Mouse (Mus musculus) left cerebral cortex, adult 9 months (tissue): Measurements from ENCODE around the gene Slc12a9.

Source experiments
- DNase-seq, 2 experiments: peaks; one replicate each; pipeline ENCODE4 v3.0.0; 2022; ENCODE audit warnings: low spot score in 2 of 2

The Slc12a9 gene

GRCm38 (mm10) chr5:137333512-137334174 lies at the start of gene Slc12a9:
Gene Slc12a9, minus strand, starts transcription at chr5:137333597.
- DNase-seq, result peak; percentile 85 to 95

- DNase-seq, result peak in 1 of 2 experiments; percentile 34
Observed at GRCm38 (mm10) chr5:137381152-137381551, 47.8 kb upstream of the Slc12a9 start.

DNA sequence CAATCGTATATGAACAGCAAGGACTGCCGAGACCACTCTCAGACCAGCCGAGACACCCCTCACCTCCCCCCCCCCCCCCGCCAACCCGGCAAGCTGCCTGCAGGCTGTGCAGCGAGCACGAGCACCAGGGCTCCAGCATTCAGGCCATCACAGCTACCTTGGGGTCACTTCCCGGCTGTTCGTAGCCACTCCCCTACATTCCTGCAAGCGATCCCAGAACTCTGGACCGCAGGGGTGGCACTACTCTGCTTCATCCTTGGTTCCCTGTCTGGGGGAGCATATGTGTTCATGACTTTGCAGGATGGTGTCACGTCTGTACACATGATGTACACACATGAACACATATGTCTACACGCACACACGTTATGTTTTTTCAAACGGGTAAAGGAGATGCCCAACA lies 44.2 kb upstream of the Slc12a9 start:
- DNase-seq, result no peak

GRCm38 (mm10) chr5:137377176-137377575 lies 43.8 kb upstream of the Slc12a9 start:
- no peak for DNase-seq

GRCm38 (mm10) chr5:137376722-137377121 lies 43.3 kb upstream of the Slc12a9 start:
- DNase-seq, result no peak

DNA sequence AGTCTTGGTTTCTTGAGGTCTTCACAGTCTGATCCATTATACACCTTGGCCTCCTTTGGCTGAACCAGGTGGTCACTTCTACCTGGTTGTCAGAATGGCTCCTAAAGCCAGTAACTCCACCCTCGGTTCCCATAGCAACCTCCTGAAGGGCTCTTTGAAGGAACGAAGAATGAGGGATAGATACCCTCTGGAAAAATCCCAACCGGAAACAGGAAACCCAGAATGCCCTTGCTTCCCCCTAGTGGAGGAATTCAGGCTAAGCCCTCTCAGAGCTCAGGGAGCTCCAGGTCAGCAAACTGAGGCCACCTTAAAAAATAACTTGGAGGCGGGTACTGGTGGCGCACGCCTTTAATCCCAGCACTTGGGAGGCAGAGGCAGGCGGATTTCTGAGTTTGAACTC lies 42.8 kb upstream of the Slc12a9 start:
- DNase-seq, result no peak

DNA sequence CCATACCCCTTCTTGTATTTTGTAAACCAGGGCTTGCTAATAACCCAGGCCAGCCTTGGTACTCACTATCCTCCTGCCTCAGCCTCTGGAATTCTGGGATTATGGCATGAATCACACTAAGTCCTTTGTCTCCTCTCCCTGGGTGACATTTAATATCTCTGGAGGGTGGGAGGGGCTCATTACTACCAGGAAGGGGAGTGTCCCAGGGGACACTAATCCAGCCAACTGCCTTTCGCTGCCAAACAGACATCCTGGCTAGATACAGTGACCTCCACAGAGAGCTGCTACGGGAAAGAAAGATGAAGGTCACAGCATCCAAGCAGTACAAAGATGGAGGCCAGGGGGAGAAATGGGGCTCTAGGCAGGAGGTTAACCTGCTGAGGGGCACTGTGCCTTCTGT lies 42.2 kb upstream of the Slc12a9 start:
- DNase-seq, result no peak

DNA sequence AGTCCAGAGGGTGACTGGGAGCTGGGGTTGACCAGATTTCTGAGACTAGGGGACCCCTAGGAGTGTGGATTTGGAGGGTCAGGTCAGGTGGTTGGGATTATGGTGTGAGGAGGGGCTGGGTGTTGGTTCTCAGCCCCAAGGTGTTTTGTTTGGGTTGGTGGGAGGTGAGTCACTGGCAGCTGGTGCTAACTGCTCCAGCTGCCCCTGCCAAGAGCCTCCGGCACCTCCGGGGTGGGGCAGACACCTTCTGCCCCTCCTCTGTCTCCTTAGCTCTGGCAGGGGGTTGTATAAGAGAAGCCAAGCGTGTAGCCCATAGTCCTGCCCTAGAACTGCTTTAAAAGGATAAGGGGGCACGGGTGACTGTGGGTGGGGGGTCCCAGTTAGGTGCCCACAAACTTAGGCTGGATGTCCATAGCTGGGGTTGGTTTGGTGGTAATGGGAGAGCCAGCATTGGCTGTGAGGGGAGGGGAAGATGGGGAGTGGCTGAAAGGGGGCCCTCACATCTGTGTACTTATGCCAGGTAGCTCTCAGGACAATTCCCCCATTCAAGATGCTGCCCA lies 41.2 kb upstream of the Slc12a9 start:
- DNase-seq, result no peak

- no peak for DNase-seq
Observed at GRCm38 (mm10) chr5:137373371-137373950, 40.1 kb upstream of the Slc12a9 start.

GRCm38 (mm10) chr5:137369665-137370064 lies 36.3 kb upstream of the Slc12a9 start:
- DNase-seq, result no peak

- no peak for DNase-seq
Observed at GRCm38 (mm10) chr5:137358382-137358781, 25.0 kb upstream of the Slc12a9 start.

- DNase-seq, result no peak
Observed at GRCm38 (mm10) chr5:137354091-137354490, 20.7 kb upstream of the Slc12a9 start.

GRCm38 (mm10) chr5:137352011-137352975 lies 18.9 kb upstream of the Slc12a9 start:
- no peak for DNase-seq

DNA sequence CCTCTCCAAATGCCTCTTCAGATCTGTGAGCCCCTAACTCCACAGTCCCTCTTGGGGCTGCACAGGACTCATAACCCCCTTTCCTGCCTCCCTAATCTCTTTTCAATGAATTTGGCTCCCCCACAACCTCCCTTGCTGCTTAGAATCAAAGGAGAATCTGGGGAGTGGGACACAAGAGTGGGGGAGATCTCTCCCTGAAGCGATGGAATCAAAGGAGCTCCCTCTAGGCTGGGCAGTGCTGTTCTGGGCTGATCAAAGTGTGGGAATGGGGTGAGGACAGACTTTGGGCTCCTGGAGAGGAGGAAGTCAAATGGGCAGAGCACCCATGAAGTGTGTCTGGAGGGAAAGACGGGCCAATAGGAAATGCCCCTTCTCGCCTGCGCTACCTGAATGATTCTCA lies 18.0 kb upstream of the Slc12a9 start:
- DNase-seq, result no peak

DNA sequence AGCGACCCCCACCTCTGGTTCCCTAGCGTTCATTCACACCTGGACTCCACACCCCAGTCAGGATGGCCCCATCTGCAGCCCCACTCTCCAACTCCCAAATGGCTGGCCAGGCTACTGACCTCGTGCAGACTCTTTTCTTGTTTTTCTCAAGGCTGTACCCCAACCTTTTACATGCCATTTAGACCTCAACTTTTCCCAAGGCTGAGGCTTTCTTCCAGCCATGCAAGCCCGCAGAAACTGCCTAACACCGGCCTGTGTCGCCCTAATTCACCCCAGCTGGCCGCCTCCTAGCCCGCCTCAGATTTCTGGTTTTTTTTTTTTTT lies 17.6 kb upstream of the Slc12a9 start:
- no peak for DNase-seq

DNA sequence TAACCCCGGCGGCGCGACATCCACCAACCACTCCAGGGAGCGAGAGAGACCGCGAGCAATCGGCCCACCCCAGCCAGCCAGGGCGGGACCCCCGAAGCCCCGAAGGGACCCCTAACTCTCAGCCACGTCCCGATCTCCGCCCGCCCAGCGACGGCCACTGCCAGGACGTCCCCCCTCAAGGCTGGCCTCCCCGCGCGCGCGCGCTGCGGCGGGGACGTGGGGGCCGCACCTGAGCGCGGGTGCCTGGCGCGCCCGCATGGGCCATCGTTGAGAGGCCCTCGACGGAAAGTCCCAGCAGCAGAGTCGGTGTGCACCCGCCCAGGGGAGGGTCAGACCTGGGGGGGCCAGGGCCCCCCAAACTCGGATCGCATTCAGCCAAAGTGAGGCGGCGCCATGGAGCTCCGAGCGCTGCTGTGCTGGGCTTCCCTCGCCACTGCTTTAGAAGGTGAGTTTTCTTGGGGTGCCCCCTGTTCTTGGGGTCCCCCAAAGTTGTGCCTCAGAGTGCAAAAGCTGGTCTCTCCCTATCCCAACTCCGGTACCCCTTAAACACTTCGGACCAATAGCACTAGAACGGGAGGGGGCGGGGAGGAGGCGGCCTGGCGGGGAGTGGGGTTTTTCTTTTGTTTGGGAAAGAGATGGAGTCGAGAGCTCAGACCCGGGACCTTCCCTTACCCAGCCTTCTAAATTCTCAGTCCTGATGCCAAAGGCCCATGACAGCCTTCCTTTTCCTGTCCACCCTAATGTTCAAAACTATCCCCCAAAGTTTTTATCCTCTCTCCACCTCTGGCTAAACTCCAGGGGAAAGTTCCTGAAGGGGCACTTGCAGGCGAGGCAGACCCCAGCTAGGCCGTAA lies 17.0 kb upstream of the Slc12a9 start:
- DNase-seq, result no peak

DNA sequence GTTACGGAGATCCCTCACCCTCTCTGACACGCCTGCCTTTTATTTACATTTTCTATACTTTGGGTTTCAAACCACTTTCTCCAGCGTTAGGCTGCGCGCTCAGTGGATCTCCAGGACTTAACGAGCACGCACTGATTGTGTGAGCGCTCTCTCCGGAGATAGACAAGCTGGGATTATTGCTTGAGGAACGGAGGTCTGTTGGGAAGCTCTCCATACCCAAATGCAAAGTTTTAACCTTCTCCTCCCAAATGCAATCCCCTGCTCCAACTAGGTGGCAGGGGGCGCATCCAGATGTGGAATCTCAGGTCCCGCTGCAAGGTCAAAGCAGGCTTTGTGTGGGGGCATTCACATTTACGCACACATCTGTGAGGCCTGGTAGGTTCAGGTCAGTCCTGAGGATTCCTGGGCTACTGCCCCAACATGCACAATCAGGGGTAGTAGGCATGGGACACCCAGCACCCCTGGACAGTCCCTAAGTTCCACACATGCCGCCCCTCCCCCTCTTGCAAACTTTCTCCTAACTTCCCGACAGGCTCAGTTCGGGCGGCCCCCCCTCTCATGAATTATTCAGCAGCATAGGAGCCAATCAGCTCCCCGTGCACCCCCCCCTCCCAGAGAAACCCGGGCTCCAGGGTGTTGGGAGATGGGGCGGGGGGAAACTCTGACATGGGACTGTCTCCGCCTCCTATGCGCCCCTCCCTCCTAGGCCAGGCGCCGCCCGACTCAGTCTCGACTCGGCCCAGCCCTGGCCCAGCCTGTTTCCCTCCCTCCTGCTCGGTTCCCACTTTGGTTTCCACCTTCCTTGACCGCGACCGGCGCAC lies 16.2 kb upstream of the Slc12a9 start, which contains the start of gene Ephb4:
Gene Ephb4, plus strand, starts transcription at position 726 of the 821 bp plus-strand sequence.
- peak in 1 of 2 experiments; percentile 60 for DNase-seq

DNA sequence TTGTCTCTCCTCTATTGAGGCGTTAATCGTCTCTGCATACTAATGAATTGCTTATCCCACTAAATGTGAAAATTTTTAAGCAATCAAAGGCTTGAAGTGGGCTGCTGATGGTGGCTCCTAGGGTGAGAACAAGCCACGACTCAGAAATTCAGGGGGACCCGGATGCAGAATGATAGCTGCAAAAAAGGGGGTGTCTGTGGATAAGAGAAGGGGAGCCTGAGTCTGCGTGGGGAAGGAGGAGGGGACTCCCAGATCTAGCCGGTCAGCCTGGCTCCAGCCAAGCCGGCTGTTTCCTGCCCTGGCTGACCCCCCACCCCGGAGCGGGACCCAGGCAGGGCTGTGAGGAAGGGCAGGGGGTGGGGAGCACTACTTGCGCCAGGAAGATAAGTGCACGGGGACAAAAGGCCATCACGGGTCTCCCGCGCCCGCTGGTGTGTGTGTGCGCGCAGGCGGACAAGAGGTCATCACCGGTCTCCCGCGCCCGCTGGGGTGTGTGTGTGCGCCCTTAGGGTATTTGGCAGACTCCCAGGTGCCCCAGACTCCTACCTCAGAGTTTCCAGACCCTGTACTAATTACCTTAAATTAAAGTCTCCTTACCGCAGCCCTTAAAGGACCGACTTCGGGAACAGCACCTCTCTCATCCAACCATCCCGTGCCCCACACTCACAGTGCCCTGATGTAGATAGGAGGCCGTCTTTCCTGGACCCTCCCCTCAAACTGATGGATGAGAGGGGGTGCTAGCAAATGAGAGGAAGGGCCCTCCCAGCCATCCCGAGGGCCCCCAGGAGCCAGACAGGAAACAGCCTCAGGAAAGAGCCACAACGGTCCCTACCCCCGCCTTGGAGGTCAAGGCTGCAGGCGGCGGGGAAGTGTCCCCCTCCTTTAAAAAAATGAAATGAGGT lies 15.3 kb upstream of the Slc12a9 start:
- DNase-seq, result no peak

DNA sequence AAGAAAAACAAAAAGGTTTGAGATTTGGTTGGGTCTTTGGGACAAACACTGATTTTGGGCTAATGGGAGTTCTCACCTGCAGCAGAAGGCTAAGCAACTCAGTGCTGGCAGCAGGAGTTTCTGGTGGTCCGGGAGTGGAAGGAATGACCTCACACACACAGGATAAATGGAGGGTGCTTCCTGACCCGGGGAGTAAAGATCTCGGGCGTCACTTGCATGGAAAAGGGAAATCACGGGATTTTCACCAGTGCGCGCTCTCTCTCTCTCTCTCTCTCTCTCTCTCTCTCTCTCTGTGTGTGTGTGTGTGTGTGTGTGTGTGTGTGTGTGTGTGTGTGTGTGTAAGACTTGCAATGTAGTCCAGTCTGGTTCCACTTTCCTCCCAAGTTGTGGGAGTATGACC lies 14.5 kb upstream of the Slc12a9 start:
- no peak for DNase-seq
